Mouse (Mus musculus) stomach, embryonic 15.5 days (tissue): ENCODE measurements around the gene Gm28305. TPM values are rescaled to one million over a fixed set of nuclear protein-coding genes. Genes with fewer than 3 reads are reported as not detected.

Experiments
- ATAC-seq: fragments of 200-750 bp; cut with Nextera tagmentation; 2 replicates; pipeline ENCODE4 v1.8.0; 2017; ENCODE audit warnings: low read depth, moderate number of reproducible peaks, moderate TSS enrichment; ENCODE audit not compliant: insufficient read depth, low FRiP score
- H3K27ac ChIP-seq: fragments of 300-500 bp; sonication (generic); 2 replicates; pipeline ENCODE4 v1.5.1; 2015; ENCODE audit warnings: mild to moderate bottlenecking, inconsistent platforms
- H3K27me3 ChIP-seq: fragments of 300-500 bp; sonication (generic); replicated peaks from 2 replicates; pipeline ENCODE4 v1.6.1; 2015; ENCODE audit warnings: inconsistent platforms
- H3K36me3 ChIP-seq: fragments of 300-500 bp; sonication (generic); 2 replicates; pipeline ENCODE4 v1.6.1; 2015; ENCODE audit warnings: inconsistent platforms
- H3K4me1 ChIP-seq: fragments of 300-500 bp; sonication (generic); 2 replicates; pipeline ENCODE4 v1.6.1; 2015; ENCODE audit warnings: inconsistent platforms
- H3K4me2 ChIP-seq: fragments of 300-500 bp; sonication (generic); 2 replicates; pipeline ENCODE4 v1.6.1; 2015; ENCODE audit warnings: mild to moderate bottlenecking, inconsistent platforms
- H3K4me3 ChIP-seq: fragments of 300-500 bp; sonication (generic); replicated peaks from 2 replicates; pipeline ENCODE4 v1.5.1; 2015; ENCODE audit warnings: inconsistent platforms
- H3K9ac ChIP-seq: fragments of 300-500 bp; sonication (generic); 2 replicates; pipeline ENCODE4 v1.6.1; 2015; ENCODE audit warnings: inconsistent platforms
- H3K9me3 ChIP-seq: fragments of 300-500 bp; sonication (generic); 2 replicates; pipeline ENCODE4 v1.6.1; 2016; ENCODE audit warnings: inconsistent platforms
- WGBS: fragments of 180-500 bp; shearing (Covaris S2); methylation state at CpG from one replicate; pipeline ENCODE4 v1.1.7; 2015; 5-methylcytosine and 5-hydroxymethylcytosine counted together
- polyA plus RNA-seq: library from polyadenylated mRNA; unstranded; fragments of >200 nt; fragmentation: Nextera tagmentation; extraction: Ambion mirVana; gene quantifications from 2 replicates; pipeline ENCODE4 v1.2.1, GENCODE M21; 2015

Gm28305 gene
- polyA plus RNA-seq, 1 experiment from 2014 or later, result not detected

- Histone ChIP-seq H3K27me3 (no peaks in the 10 kb centered on the region), H3K4me1 (0 out of 2 replicates have a peak, but pooled peaks cover 3% of the 10 kb centered on the region), H3K9ac (no peak overlapping the region), H3K4me2 (no peak overlapping the region), H3K27ac (no peak overlapping the region), H3K36me3 (no peaks in the 10 kb centered on the region), H3K9me3 (no peaks in the 10 kb centered on the region), H3K4me3 (no peak overlapping the region)
- 35% methylated on average over 6 of the region's 6 CpGs for WGBS
- no peak for ATAC-seq
These were observed 61.8 kb downstream of the Gm28305 start for GRCm38 (mm10) chr9:104102301-104102700.

GRCm38 (mm10) chr9:104102901-104103300 is 62.4 kb downstream of the Gm28305 start:
- 58% methylated on average over 2 of the region's 2 CpGs for WGBS
- no peak overlapping the region for H3K27ac ChIP-seq
- no peak overlapping the region for H3K4me3 ChIP-seq
- 0 out of 2 replicates have a peak, but pooled peaks cover 3% of the 10 kb centered on the region for H3K4me1 ChIP-seq
- no peak overlapping the region for H3K4me2 ChIP-seq
- H3K36me3 ChIP-seq, result no peaks in the 10 kb centered on the region
- no peaks in the 10 kb centered on the region for H3K9me3 ChIP-seq
- no peak for ATAC-seq
- no peaks in the 10 kb centered on the region for H3K27me3 ChIP-seq
- no peak overlapping the region for H3K9ac ChIP-seq

- H3K36me3 ChIP-seq, result no peaks in the 10 kb centered on the region
- WGBS, result 88% methylated on average over 2 of the region's 2 CpGs
- no peak overlapping the region for H3K4me3 ChIP-seq
- no peak for ATAC-seq
- H3K9me3 ChIP-seq, result no peaks in the 10 kb centered on the region
- H3K27me3 ChIP-seq, result no peaks in the 10 kb centered on the region
- no peak overlapping the region for H3K27ac ChIP-seq
- 0 out of 2 replicates have a peak, but pooled peaks cover 3% of the 10 kb centered on the region for H3K4me1 ChIP-seq
- no peak overlapping the region for H3K4me2 ChIP-seq
- no peak overlapping the region for H3K9ac ChIP-seq
These were observed 64.5 kb downstream of the Gm28305 start for GRCm38 (mm10) chr9:104104986-104105385.

- 67% methylated on average over 9 of the region's 9 CpGs for WGBS
- ATAC-seq, result no peak
These were observed 66.5 kb downstream of the Gm28305 start for GRCm38 (mm10) chr9:104106930-104107329.

GRCm38 (mm10) chr9:104107482-104107881 is 67.0 kb downstream of the Gm28305 start:
- Histone ChIP-seq H3K9ac (no peak overlapping the region), H3K9me3 (no peaks in the 10 kb centered on the region), H3K4me3 (no peak overlapping the region), H3K36me3 (no peaks in the 10 kb centered on the region), H3K4me1 (no peaks in the 10 kb centered on the region), H3K27me3 (no peaks in the 10 kb centered on the region), H3K27ac (no peak overlapping the region), H3K4me2 (no peak overlapping the region)
- no peak for ATAC-seq
- 55% methylated on average over 6 of the region's 6 CpGs for WGBS

More at GRCm38 (mm10) chr9:104106930-104107329, 66.5 kb downstream of the Gm28305 start:
- no peak overlapping the region for H3K9ac ChIP-seq
- H3K4me2 ChIP-seq, result no peak overlapping the region
- no peaks in the 10 kb centered on the region for H3K9me3 ChIP-seq
- H3K36me3 ChIP-seq, result no peaks in the 10 kb centered on the region
- no peaks in the 10 kb centered on the region for H3K4me1 ChIP-seq
- H3K27ac ChIP-seq, result no peak overlapping the region
- no peaks in the 10 kb centered on the region for H3K27me3 ChIP-seq
- H3K4me3 ChIP-seq, result no peak overlapping the region

- no peak overlapping the region for H3K4me3 ChIP-seq
- H3K4me2 ChIP-seq, result no peak overlapping the region
- H3K27me3 ChIP-seq, result no peaks in the 10 kb centered on the region
- H3K9me3 ChIP-seq, result no peaks in the 10 kb centered on the region
- H3K27ac ChIP-seq, result no peak overlapping the region
- H3K9ac ChIP-seq, result no peak overlapping the region
- H3K36me3 ChIP-seq, result no peaks in the 10 kb centered on the region
- 73% methylated on average over 2 of the region's 2 CpGs for WGBS
- H3K4me1 ChIP-seq, result no peaks in the 10 kb centered on the region
- no peak for ATAC-seq
These were observed 68.2 kb downstream of the Gm28305 start for GRCm38 (mm10) chr9:104108571-104109143.

GRCm38 (mm10) chr9:104109151-104109550 is 68.7 kb downstream of the Gm28305 start:
- Histone ChIP-seq H3K9ac (no peak overlapping the region), H3K4me1 (no peaks in the 10 kb centered on the region), H3K9me3 (no peaks in the 10 kb centered on the region), H3K27ac (no peak overlapping the region), H3K36me3 (no peaks in the 10 kb centered on the region), H3K4me3 (no peak overlapping the region), H3K27me3 (no peaks in the 10 kb centered on the region), H3K4me2 (no peak overlapping the region)
- no peak for ATAC-seq
- 91% methylated on average over 5 of the region's 5 CpGs for WGBS

- Histone ChIP-seq H3K4me1 (peaks cover 14% of the 10 kb centered on the region), H3K4me2 (no peak overlapping the region), H3K4me3 (no peak overlapping the region), H3K9ac (no peak overlapping the region), H3K27ac (peak overlapping the region; percentile 11; the same call in 1 of the 2 replicates), H3K27me3 (no peaks in the 10 kb centered on the region), H3K36me3 (no peaks in the 10 kb centered on the region), H3K9me3 (no peaks in the 10 kb centered on the region)
- ATAC-seq, result no peak
- 70% methylated on average over 5 of the region's 5 CpGs for WGBS
These were observed 82.6 kb downstream of the Gm28305 start for GRCm38 (mm10) chr9:104123101-104123500.

GRCm38 (mm10) chr9:104123622-104124021 is 83.2 kb downstream of the Gm28305 start:
- H3K9me3 ChIP-seq, result no peaks in the 10 kb centered on the region
- H3K4me2 ChIP-seq, result no peak overlapping the region
- H3K27me3 ChIP-seq, result no peaks in the 10 kb centered on the region
- H3K27ac ChIP-seq, result no peak overlapping the region
- no peak for ATAC-seq
- no peak overlapping the region for H3K4me3 ChIP-seq
- peaks cover 14% of the 10 kb centered on the region for H3K4me1 ChIP-seq
- no peaks in the 10 kb centered on the region for H3K36me3 ChIP-seq
- H3K9ac ChIP-seq, result no peak overlapping the region
- 21% methylated on average over 5 of the region's 5 CpGs for WGBS

Other genes starting within 250 kb of the Gm28305 start
- gene Nphp3, start 38.1 kb upstream of the Gm28305 start, polyA plus RNA-seq, result 4.6 and 5.6 TPM in 2 replicates
- gene Uba5, start 22.5 kb downstream of the Gm28305 start, polyA plus RNA-seq, result 56.5 and 57.9 TPM in 2 replicates
- gene Acad11, start 22.7 kb downstream of the Gm28305 start, polyA plus RNA-seq, result 13.1 and 14.7 TPM in 2 replicates
- 2.1 and 3.4 TPM in 2 replicates for gene Ackr4, start 86.3 kb downstream of the Gm28305 start, polyA plus RNA-seq
- gene Dnajc13, start 222.3 kb downstream of the Gm28305 start, polyA plus RNA-seq, result 18.3 and 18.9 TPM in 2 replicates